Mouse (Mus musculus): Measurements from ENCODE around the gene Smarcc1.
"Not testable (repeated sequence)": the region's sequence is repeated elsewhere in the genome, so short reads cannot be mapped to it uniquely, and the experiment has no call there.

Smarcc1 gene

DNA sequence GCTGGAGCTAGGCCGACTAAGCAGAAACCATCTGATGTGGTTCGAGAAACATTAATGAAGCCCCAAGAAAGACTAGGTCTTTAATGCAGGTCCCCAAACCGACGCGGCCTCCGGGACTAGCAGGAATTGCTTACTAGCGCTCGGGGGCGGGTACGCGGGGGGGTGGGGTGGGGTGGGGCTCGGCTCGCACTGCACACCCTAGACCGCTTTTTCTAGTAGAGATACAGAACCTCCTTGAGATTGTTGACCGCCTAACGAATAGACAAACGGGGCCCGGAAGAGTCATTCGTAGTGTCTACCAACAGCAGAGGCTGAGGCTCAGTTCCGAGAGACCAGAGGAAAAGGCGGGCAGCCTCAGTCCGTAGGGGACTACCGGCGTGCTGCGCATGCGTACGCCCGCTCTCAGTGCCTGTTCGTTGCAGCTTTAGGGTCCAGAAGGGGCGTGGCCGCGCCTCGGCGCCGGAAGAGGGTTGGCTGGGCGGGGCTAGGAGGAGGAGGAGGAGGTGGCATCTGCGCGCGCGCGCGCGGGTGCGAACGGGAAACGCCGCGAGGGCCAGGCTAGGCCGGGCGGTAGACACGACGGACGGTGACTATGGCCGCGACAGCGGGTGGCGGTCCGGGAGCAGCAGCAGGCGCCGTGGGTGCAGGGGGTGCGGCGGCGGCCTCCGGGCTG lies 14.2 kb downstream of the Smarcc1 start:
- DNase-seq (ENCODE audit: low read depth, low spot score) = peak; percentile 95

DNA sequence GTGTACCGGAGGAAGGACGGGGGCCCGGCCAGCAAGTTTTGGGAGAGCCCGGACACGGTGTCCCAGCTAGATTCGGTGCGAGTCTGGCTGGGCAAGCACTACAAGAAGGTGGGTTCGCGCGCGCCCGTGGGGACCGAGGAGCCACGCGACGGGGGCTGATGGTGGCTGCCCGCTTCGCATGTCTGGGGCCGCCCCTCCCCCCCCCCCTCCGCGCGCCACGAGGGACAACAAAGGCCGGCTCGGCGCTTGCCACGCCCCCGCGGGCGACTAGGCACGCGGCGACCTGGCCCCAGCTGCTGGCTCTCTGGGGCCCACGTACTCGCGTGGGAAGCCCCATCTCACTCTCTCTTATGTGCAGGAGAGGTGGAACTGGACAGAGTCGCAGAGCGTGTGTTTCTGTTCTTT lies 14.7 kb downstream of the Smarcc1 start:
- DNase-seq (ENCODE audit: low read depth, low spot score) = no peak

GRCm38 (mm10) chr9:110132921-110133320 lies 15.4 kb downstream of the Smarcc1 start:
- DNase-seq (ENCODE audit: low read depth, low spot score) = no peak

GRCm38 (mm10) chr9:110134176-110134575 lies 16.7 kb downstream of the Smarcc1 start:
- no peak for DNase-seq (ENCODE audit: low read depth, low spot score)

DNA sequence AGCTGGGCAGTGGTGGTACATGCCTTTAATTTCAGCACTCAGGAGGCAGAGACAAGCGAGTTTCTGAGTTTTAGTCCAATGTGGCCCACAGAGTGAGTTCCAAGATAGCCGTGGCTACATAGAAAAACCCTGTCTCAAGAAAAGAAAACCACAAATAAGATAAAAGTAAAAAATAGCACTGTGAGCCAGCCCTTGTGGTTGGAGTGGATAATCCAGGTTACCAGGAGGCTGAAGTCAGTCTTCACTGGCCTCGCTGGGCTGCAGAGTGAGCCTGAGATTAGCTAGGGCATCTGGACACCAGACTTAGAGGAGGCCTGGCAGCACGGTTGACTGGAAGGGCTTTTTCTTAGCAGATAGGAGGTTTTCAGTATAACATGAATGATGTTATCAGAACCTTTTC lies 21.6 kb downstream of the Smarcc1 start:
- DNase-seq (ENCODE audit: low read depth, low spot score) = no peak

- DNase-seq (ENCODE audit: low read depth, low spot score) = no peak
Observed at GRCm38 (mm10) chr9:110142097-110142496, 24.6 kb downstream of the Smarcc1 start.

GRCm38 (mm10) chr9:110148598-110148997 lies 31.1 kb downstream of the Smarcc1 start:
- DNase-seq (ENCODE audit: low read depth, low spot score) = no peak

DNA sequence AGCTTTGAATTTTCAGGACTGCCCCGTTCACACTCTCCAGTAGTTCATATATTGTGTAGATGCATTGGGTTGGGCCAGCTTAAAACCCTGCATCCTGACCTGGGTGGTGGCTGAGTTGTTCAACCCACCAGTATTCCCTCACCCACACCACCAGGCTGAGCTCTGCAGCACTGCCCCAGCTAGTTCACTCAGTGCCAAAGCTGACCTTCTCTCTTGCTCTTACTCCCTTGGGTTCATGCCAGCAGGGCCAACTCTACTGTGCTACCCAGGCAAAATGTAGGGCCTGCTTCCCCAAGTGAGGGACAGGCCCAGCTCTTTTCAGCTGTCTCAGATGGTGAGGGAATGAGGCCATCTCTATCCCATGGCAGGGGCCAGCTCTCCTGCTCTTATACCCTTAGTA lies 41.5 kb downstream of the Smarcc1 start:
- no peak for DNase-seq (ENCODE audit: low read depth, low spot score)

GRCm38 (mm10) chr9:110160486-110160885 lies 43.0 kb downstream of the Smarcc1 start:
- DNase-seq (ENCODE audit: low read depth, low spot score) = not testable (repeated sequence)

GRCm38 (mm10) chr9:110162441-110162840 lies 44.9 kb downstream of the Smarcc1 start:
- no peak for DNase-seq (ENCODE audit: low read depth, low spot score)

DNA sequence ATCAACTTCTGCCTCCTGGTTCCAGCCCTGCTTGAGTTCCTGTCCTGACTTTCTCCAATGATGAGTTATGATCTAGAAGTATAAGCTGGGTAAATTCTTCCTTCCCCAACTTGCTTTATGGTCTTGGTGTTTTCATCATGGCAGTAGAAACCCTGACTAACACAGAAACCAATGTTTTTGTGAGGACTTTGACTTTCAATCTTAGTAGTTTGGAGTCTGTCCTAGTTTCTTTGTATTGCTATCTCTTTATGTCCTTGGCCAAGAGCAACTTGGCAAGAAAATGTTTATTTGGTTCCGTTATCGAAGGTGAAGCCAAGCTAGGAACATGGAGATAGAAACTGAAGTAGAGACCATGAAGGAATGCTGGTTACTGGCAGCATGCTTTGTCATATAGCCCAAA lies 45.6 kb downstream of the Smarcc1 start:
- DNase-seq (ENCODE audit: low read depth, low spot score) = no peak

GRCm38 (mm10) chr9:110170858-110171257 lies 53.4 kb downstream of the Smarcc1 start:
- no peak for DNase-seq (ENCODE audit: low read depth, low spot score)

DNA sequence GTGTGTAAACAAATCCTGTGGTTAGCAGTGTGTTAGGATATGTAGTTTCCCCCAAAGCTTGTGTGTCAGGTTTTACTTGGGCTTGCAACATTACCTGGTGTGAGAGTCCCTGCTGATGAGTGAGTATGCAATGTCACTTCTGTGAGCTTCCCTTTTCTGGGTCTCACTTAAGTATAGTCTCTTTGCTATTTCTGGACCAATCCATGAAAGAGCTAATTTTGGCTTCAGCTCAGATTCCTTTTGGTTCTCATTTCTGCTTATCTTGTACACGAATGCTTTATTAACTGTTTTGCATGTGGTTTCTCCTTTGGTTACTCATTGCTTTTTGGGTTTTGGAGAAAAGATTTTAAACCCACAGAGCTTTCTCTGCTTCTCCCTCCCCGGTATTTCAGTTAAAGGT lies 82.4 kb downstream of the Smarcc1 start:
- no peak for DNase-seq (ENCODE audit: low read depth, low spot score)

DNA sequence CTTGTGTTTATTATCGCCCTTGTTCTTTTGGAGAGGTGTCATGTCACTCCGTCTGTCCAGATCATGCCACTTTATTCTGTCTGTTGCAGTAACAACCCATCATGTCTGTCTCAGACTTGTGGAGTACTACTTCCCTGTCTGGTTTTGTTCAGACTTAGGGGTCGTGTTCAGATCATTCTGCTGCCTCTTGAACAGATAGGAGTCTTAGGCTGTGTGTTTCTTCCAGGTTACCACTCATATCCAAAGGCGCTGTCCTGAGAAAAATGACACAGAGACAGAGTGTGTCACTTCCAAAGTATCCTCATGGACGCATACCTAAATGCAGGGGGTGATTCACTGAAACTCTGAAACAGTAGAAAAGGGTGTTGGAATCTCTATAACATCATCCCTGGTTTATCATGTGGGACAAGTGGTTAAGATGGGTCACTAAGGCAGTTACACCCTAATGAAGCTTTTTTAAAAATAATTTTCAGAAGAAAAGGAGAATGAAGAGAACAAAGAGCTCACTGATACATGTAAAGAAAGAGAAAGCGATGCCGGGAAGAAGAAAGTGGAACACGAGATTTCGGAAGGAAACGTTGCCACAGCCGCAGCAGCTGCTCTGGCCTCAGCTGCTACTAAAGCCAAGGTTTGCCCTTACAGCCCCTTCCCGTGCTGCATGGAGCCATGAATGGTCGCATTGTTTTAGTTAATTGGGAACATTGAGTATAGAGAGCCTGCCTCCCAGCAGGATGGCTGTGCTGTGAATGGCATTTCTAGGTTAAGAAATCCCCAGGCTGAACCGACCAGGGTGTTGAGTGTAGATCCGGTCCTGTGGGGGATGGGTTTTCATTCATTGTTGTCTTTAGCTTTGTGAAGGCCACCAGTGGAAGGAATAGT lies 88.3 kb downstream of the Smarcc1 start:
- DNase-seq (ENCODE audit: low read depth, low spot score) = no peak

DNA sequence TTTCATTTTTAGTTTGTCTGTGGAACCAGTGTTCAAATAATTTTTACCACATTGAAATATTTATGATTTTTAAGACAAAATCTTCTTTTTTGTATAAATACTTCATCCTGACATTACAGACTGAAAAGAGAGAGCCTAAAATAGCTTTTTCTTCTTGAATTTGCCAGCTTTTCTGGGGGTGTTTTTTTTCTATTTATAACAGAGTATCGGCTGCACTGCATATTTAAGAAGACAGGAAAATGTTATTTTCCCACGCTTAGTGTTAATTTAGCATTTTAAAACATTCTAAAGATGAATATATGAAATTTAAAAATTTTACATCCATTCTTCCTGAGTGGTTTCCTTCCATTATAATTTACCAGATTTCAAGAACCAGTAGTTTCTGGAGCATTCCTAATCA lies 88.9 kb downstream of the Smarcc1 start:
- no peak for DNase-seq (ENCODE audit: low read depth, low spot score)

DNA sequence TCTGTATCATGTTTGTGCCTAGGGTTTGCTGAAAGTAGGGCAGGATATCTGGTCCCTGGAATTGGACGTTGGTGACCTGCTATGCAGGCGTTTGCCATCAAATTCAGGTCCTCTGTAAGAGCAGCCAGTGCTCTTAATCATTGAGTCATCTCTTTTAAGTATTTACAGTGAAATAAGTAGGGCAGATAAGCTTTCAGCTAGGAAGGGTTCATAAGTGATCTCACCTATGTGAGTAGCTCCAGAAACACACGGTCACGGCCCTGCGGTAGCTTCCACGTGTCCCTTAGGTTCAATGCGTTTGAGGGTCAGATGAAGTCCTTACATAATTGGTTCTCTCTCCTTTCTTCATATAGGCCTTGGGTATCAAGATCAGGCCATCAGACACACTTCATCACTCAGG lies 90.8 kb downstream of the Smarcc1 start:
- no peak for DNase-seq (ENCODE audit: low read depth, low spot score)

DNA sequence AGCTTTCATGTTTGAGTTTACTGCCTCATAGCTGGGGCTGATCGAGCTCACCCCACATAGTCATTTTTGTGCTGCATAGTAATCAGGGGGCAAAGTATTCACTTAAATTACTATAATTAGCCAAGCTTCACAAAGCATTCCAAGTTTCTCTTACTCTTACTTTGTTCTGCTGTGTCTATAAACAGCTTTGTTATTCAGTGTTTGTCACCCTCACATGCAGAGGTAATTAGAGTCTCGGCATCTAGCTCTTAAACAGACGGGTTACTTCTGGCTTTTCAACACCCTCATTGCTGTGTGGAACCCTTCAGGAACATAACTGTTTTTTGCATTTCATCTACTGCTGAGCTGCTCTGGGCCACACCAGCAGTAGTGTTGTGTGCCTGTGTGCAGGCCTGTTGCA lies 91.5 kb downstream of the Smarcc1 start:
- no peak for DNase-seq (ENCODE audit: low read depth, low spot score)

GRCm38 (mm10) chr9:110224273-110224672 lies 106.8 kb downstream of the Smarcc1 start:
- no peak for DNase-seq (ENCODE audit: low read depth, low spot score)

DNA sequence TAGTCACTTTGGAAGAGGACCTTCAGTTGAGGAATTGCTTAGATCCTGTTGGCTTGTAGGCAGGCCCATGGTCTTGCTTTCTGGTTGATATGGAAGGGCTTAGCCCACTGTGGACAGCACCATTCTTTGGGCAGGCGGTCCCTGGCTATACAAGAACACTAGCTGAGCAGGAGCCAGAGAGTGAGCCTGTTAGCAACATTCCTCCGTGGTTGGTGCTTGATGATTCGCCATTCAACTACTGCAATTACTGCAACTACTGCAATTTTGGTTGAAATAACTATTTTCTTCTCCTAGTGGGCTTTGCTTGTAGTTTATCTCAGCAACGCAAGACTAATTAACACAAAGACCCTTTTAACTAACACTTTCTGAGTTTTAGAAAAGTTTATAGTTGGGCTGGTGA lies 108.7 kb downstream of the Smarcc1 start:
- DNase-seq (ENCODE audit: low read depth, low spot score) = no peak

DNA sequence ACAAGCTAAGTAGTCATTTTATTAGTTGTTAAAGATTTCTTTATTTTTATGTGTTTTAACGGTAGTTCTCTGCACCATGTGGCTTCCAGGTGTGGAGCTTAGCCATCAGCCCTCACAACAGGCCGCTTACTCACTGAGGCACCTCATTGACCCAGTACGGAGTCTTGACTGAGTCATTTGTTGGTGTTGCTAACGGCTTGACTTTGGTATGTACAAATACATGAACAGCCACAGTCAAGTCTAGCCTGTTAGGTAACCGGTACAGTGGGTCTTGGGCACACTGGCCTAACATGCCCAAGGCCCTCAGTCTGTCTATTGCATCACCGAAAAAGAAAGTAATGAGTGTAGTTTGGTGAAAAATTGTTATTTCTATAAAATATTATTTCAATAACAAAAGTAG lies 111.2 kb downstream of the Smarcc1 start:
- no peak for DNase-seq (ENCODE audit: low read depth, low spot score)

DNA sequence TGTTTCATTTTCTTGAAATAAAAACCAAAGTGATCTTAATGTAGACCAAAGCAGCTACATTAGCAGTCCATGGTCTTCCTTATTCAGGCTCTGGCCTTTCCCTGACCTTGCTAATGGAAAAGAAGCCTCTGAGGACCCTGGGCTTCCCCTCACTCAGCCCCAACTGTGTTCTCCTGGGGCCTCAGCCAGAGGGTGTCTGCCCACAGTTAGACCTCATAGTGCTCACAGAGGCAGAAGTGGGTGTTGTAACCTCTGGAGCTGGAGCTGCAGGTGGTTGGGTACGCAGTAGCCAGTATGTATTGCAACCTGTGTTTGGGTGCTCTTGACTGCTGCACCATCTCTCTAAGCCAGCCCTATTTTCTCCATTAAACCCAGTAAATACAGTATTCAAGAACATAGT lies 111.6 kb downstream of the Smarcc1 start:
- DNase-seq (ENCODE audit: low read depth, low spot score) = no peak

DNA sequence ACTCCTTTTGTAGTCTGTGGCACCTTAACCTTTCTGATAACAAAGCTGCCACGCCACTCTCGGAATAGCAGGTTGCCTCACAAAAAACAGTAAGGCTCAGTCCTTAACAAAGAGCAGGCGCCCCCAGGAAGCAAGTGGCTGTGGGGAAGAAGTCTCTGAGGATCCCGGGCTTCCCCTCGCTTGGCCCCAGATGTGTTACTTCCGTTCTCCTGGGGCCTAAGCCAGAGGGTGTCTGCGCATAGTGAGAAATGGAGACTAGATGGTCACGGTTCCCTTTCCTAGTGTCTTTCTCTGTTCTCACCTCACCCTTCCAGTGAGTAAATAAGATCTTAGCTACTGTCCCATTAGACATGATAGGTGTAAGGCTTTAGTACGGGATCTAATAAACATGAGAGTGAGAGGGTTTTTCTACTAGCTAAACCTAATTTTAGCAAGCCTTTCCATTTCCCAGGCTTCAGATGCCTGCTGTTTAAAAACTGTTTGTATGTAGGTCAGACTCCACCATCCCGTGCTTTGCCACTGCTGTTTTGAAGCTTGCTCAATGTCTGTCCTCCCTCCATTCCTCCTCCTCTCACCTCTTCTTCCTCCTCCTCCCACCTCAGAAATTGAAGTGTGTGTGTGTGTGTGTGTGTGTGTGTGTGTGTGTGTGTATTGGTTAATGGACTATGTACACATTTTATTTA lies 112.2 kb downstream of the Smarcc1 start:
- no peak for DNase-seq (ENCODE audit: low read depth, low spot score)

All from retina, adult 2 months (tissue).